Mouse (Mus musculus) kidney, postnatal 4 days (tissue): ENCODE measurements around the gene Esx1.
A peak's percentile ranks its signal among the peaks of the same experiment; 100 is the strongest.

ENCODE experiments used
- DNase-seq, 2 experiments: peaks; one replicate each; pipeline ENCODE4 v3.0.0; 2021; ENCODE audit warnings: mixed read lengths in 2 of 2

Gene Esx1

GRCm38 (mm10) chrX:137121718-137122117 lies at the start of gene Esx1:
Gene Esx1 (minus strand): TSS chrX:137122083.
- DNase-seq = no peak

- DNase-seq = peak; percentile 5 to 7
Observed at GRCm38 (mm10) chrX:137170021-137170420, 48.1 kb upstream of the Esx1 start.

GRCm38 (mm10) chrX:137167658-137168057 lies 45.8 kb upstream of the Esx1 start:
- DNase-seq = no peak

GRCm38 (mm10) chrX:137165621-137166020 lies 43.7 kb upstream of the Esx1 start:
- no peak for DNase-seq

DNA sequence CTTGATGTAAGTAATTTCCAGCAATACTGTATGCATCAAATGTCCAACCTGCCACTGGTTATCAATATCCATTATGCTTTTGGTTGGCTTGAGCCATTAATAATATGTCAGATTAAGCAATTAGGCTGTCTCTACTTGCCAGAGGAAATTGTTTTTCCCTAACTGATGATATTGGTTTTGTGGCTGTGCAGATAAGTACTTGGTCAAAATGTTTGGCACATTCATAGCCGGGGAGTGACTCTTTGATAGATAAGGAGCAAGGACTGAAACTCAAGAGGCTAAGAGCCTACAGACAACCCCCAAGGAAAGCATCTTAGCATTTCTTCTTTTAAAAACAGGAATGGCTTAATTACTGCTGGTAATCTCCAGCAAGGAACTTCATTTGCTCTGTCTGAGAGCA lies 40.8 kb upstream of the Esx1 start:
- no peak for DNase-seq

DNA sequence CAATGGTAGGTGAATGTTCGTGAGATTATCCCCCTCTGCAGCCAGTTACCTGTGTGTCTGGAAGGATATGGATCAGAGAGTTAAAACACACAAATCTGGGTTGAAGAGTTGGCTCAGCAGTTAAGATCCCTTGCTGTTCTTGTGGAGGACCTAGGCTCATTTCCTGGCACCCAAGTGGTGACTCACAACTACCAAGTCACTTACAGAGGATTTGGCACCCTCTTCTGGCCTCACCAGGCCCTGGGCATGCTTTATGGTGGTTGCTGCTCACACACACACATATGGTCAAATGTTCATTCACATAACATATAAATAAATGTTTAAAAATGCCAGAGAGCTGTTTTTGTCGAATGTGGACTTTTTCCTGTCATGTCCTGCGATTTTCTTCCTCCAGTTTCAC lies 39.1 kb upstream of the Esx1 start:
- no peak for DNase-seq

GRCm38 (mm10) chrX:137149050-137149449 lies 27.2 kb upstream of the Esx1 start:
- DNase-seq = no peak

- no peak for DNase-seq
Observed at GRCm38 (mm10) chrX:137144674-137145073, 22.8 kb upstream of the Esx1 start.

GRCm38 (mm10) chrX:137143726-137144125 lies 21.8 kb upstream of the Esx1 start:
- no peak for DNase-seq

GRCm38 (mm10) chrX:137142546-137142945 lies 20.7 kb upstream of the Esx1 start:
- no peak for DNase-seq

DNA sequence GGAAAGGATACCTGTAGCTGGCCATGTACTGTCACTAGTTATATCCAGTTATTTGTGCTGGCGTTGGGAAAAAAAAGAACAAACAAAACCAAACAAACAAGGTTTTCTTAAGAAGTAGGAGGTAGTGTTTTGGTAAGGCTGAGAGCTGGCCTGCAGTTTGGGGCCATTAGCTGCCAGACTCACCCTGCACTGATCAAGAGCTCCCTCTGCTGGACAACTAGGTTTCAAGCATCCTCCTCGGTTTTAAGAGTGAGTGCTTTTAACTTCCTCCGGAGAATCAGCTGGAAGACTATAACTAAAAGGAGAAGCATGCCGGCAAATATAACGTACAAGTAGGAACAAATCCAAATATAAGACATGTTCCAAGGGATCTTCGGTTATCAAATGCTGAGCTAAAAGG lies 19.8 kb upstream of the Esx1 start:
- peak; percentile 54 to 65 for DNase-seq

- no peak for DNase-seq
Observed at GRCm38 (mm10) chrX:137127542-137127941, 5.7 kb upstream of the Esx1 start.

DNA sequence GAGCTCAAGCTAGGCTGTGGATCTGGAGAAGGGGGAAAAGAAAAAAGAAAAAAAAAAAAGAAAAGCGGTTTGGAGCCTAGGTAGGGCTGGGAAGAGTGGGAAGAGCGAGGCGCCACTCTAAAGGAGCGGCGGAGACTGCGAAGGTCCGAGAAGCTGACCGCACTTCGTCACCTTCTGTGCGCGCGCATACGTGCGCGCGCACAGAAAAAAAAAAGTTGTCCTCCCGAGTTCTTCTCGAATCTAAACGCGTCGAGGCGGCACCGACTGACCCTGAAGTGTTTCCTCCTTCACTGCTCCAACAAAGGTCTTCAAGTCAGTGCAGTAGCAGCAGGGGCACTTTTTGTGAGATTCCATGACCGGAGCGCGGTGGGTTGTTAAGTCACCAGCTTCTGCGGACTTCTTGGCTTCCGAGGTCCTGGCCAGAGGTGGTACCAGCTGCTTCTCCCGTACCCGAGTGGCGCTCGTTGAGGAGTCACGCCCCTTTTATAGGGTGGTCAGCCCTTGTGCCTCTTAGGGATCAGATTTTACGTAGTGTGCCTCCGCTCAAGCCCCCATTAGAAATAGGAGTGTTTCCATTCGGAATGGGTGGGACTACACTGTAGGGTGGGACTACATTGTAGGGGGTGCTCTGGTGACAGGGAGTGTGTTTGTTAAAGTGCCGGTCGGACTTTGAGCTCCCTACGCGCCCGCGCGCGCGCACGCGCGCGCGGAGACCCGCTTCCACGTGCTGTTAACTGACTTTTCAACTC lies 2.0 kb downstream of the Esx1 start:
- DNase-seq = no peak

DNA sequence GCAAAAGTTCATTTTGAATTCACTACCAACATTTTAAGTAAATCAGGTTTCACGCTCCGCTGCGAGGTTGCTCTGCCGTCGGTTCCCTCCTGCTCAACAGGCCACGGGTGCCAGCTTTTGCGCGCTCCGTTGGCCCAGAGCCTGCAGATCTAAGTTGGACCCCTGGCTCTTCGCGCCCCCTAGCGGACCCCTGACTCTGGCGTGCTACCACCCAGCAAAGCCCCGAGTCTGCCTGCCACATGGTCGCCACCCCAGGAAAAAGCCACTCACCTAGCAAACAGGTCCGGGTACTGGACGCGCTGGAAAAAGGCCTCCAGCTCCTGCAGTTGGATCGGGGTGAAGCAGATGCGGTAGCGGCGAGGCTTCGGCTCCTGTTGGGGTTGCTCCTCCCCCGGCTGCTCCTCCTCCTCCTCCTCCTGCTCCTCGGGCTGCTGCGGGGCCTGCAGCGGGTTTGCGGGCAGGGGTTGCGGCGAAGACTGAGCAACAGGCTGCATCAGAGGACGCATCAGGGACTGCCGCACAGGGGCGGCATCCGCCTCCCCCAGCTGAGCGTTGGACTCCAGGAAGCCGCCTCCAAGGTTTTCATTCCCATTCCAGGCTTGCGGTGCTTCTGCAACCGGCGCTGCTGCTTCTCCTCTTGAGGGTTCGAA lies 3.7 kb downstream of the Esx1 start:
- DNase-seq = peak; percentile 76 to 84

- no peak for DNase-seq
Observed at GRCm38 (mm10) chrX:137106498-137106897, 15.4 kb downstream of the Esx1 start.

GRCm38 (mm10) chrX:137104531-137104930 lies 17.4 kb downstream of the Esx1 start:
- DNase-seq = no peak
